Mouse (Mus musculus) lung, embryonic 15.5 days (tissue): Measurements from ENCODE around the gene Ifna12. TPM values are rescaled to one million over a fixed set of nuclear protein-coding genes. Genes with fewer than 3 reads are reported as not detected.

Experiments
- polyA plus RNA-seq: library from polyadenylated mRNA; unstranded; fragments of >200 nt; fragmentation: Nextera tagmentation; extraction: Ambion mirVana; gene quantifications from 2 replicates; pipeline ENCODE4 v1.2.1, GENCODE M21; 2015

The Ifna12 gene
- polyA plus RNA-seq, 1 experiment from 2014 or later = not detected

Other genes with a start within 250 kb of the Ifna12 start
- gene Hacd4, start 164.4 kb downstream of the Ifna12 start, polyA plus RNA-seq = 9.4 TPM in 2 replicates
- not detected in 2 replicates for gene Ifnb1, start 80.6 kb downstream of the Ifna12 start, polyA plus RNA-seq
- not detected in 2 replicates for gene Ifna15, start 45.1 kb downstream of the Ifna12 start, polyA plus RNA-seq
- gene Ifna14, start 31.6 kb downstream of the Ifna12 start, polyA plus RNA-seq = not detected in 2 replicates
- not detected in 2 replicates for gene Ifna9, start 11.0 kb downstream of the Ifna12 start, polyA plus RNA-seq
- not detected in 2 replicates for gene C87499, start 31.0 kb upstream of the Ifna12 start, polyA plus RNA-seq
- gene Ifna13, start 41.1 kb upstream of the Ifna12 start, polyA plus RNA-seq = not detected in 2 replicates
- gene Ifna16, start 73.5 kb upstream of the Ifna12 start, polyA plus RNA-seq = not detected in 2 replicates
- gene Ifna2, start 80.5 kb upstream of the Ifna12 start, polyA plus RNA-seq = not detected in 2 replicates
- gene Ifnab, start 88.0 kb upstream of the Ifna12 start, polyA plus RNA-seq = not detected in 2 replicates
- 1.1 and 1.7 TPM in 2 replicates for gene Gm26566, start 118.4 kb upstream of the Ifna12 start, polyA plus RNA-seq
- gene Klhl9, start 119.1 kb upstream of the Ifna12 start, polyA plus RNA-seq = 93.3 and 96.3 TPM in 2 replicates
- not detected in 2 replicates for gene Gm13271, start 151.5 kb upstream of the Ifna12 start, polyA plus RNA-seq
- gene Gm13283, start 156.7 kb upstream of the Ifna12 start, polyA plus RNA-seq = 0.21 and 0.68 TPM in 2 replicates
- gene Gm13290, start 170.5 kb upstream of the Ifna12 start, polyA plus RNA-seq = 0.22 and 0.74 TPM in 2 replicates
- not detected in 2 replicates for gene Gm13289, start 173.5 kb upstream of the Ifna12 start, polyA plus RNA-seq
- gene Gm13272, start 176.5 kb upstream of the Ifna12 start, polyA plus RNA-seq = 0.39 TPM in 1 of 2 replicates, not detected in the other
- gene Ifnz, start 178.8 kb upstream of the Ifna12 start, polyA plus RNA-seq = 0.66 TPM in 1 of 2 replicates, not detected in the other
- gene Gm13276, start 182.3 kb upstream of the Ifna12 start, polyA plus RNA-seq = not detected in 2 replicates
- gene Gm13277, start 185.3 kb upstream of the Ifna12 start, polyA plus RNA-seq = not detected in 2 replicates
- gene Gm13278, start 188.2 kb upstream of the Ifna12 start, polyA plus RNA-seq = not detected in 2 replicates
- gene Gm13275, start 191.1 kb upstream of the Ifna12 start, polyA plus RNA-seq = not detected in 2 replicates
- not detected in 2 replicates for gene Gm13279, start 194.0 kb upstream of the Ifna12 start, polyA plus RNA-seq
- gene Gm13285, start 196.3 kb upstream of the Ifna12 start, polyA plus RNA-seq = 1.5 and 1.7 TPM in 2 replicates
- gene Gm13287, start 199.9 kb upstream of the Ifna12 start, polyA plus RNA-seq = not detected in 2 replicates
- 0.11 TPM in 1 of 2 replicates, not detected in the other for gene Gm13288, start 202.2 kb upstream of the Ifna12 start, polyA plus RNA-seq
- not detected in 2 replicates for gene Ifna7, start 212.9 kb upstream of the Ifna12 start, polyA plus RNA-seq
- not detected in 2 replicates for gene Ifna11, start 216.6 kb upstream of the Ifna12 start, polyA plus RNA-seq
- not detected in 2 replicates for gene Ifna6, start 224.0 kb upstream of the Ifna12 start, polyA plus RNA-seq
- not detected in 2 replicates for gene Ifna5, start 232.1 kb upstream of the Ifna12 start, polyA plus RNA-seq
- gene Ifna4, start 238.5 kb upstream of the Ifna12 start, polyA plus RNA-seq = not detected in 2 replicates
- gene Ifna1, start 246.7 kb upstream of the Ifna12 start, polyA plus RNA-seq = not detected in 2 replicates